Comparison of ENCODE assay signal across 28 mouse cellular contexts in genomic region chr4:100253401-100253800, GRCm38 (mm10).
A peak's percentile ranks its signal among the peaks of the same experiment; 100 is the strongest.
DNase-seq lines count a peak whose midpoint lies in the region; ATAC-seq lines count a peak whose summit lies in the region.
"Had no signal": no experiment of that assay in that cellular context is flagged by ENCODE, and none has a peak within 500 bp of the region (broad histone marks: within the 10 kb centered on the region; RNA-seq: fewer than 3 reads in every experiment).

No protein-coding gene starts in this region.

- H3K27ac ChIP-seq in forebrain, embryonic 11.5 days (ENCODE audit: low read depth, low read length), result no peak overlapping the region
- H3K27ac ChIP-seq in forebrain, embryonic 12.5 days, result no peak overlapping the region
- H3K27ac ChIP-seq in kidney, embryonic 16.5 days (ENCODE audit: low read length), result no peak overlapping the region
- H3K27ac ChIP-seq: gastrocnemius, adult 2 months; heart, embryonic 15.5 days; hindbrain, embryonic 12.5 days; hindbrain, embryonic 15.5 days; intestine, embryonic 15.5 days had no signal

- no peak overlapping the region for H3K4me2 ChIP-seq in forebrain, embryonic 11.5 days (ENCODE audit: low read depth, low read length, severe bottlenecking)
- no peak overlapping the region for H3K4me2 ChIP-seq in forebrain, embryonic 12.5 days
- H3K4me2 ChIP-seq in kidney, embryonic 16.5 days (replicated peaks; ENCODE audit: low read depth, low read length), result no peak overlapping the region
- H3K4me2 ChIP-seq: heart, embryonic 12.5 days; heart, embryonic 15.5 days; hindbrain, embryonic 12.5 days; hindbrain, embryonic 15.5 days; intestine, embryonic 15.5 days had no signal

- no peak overlapping the region for H3K4me3 ChIP-seq in forebrain, embryonic 11.5 days (ENCODE audit: low read depth, low read length)
- H3K4me3 ChIP-seq in forebrain, embryonic 12.5 days (replicated peaks), result no peak overlapping the region
- H3K4me3 ChIP-seq in kidney, embryonic 16.5 days (ENCODE audit: low read length), result no peak overlapping the region
- H3K4me3 ChIP-seq: gastrocnemius, adult 2 months; heart, embryonic 12.5 days; heart, embryonic 15.5 days; hindbrain, embryonic 12.5 days; hindbrain, embryonic 15.5 days; intestine, embryonic 15.5 days had no signal

- H3K27me3 ChIP-seq in forebrain, embryonic 11.5 days (ENCODE audit: control insufficient read depth, insufficient read depth, low read length), result no peaks in the 10 kb centered on the region
- H3K27me3 ChIP-seq in forebrain, embryonic 12.5 days, result no peaks in the 10 kb centered on the region
- no peaks in the 10 kb centered on the region for H3K27me3 ChIP-seq in kidney, embryonic 16.5 days (ENCODE audit: insufficient read depth, low read length)
- H3K27me3 ChIP-seq: CH12.LX; heart, embryonic 15.5 days; hindbrain, embryonic 15.5 days; intestine, embryonic 15.5 days; Patski had no signal

- no peak overlapping the region for H3K9ac ChIP-seq in forebrain, embryonic 11.5 days (ENCODE audit: low read length)
- no peak overlapping the region for H3K9ac ChIP-seq in forebrain, embryonic 12.5 days
- H3K9ac ChIP-seq in kidney, embryonic 16.5 days (replicated peaks; ENCODE audit: low read length), result 0 out of 2 replicates have a peak overlapping the region, but pooled peaks have one; percentile 22
- H3K9ac ChIP-seq: forebrain, postnatal 0 days; heart, embryonic 12.5 days; heart, embryonic 15.5 days; hindbrain, embryonic 12.5 days; hindbrain, embryonic 15.5 days; intestine, embryonic 15.5 days had no signal

- ATAC-seq in forebrain, embryonic 11.5 days (replicated peaks; ENCODE audit: low FRiP score), result no peak
- ATAC-seq in forebrain, embryonic 12.5 days (ENCODE audit: low FRiP score), result no peak
- no peak for ATAC-seq in kidney, embryonic 16.5 days (ENCODE audit: low FRiP score, low TSS enrichment)
- ATAC-seq: forebrain, embryonic 14.5 days; forebrain, postnatal 0 days; intestine, embryonic 15.5 days; Patski had no signal

- H3K9me3 ChIP-seq in forebrain, embryonic 11.5 days (ENCODE audit: control insufficient read depth, low read length), result no peaks in the 10 kb centered on the region
- H3K9me3 ChIP-seq in forebrain, embryonic 12.5 days, result no peaks in the 10 kb centered on the region
- H3K9me3 ChIP-seq in kidney, embryonic 16.5 days (ENCODE audit: low read length), result no peaks in the 10 kb centered on the region
- H3K9me3 ChIP-seq: heart, embryonic 12.5 days; heart, embryonic 15.5 days; hindbrain, embryonic 12.5 days; hindbrain, embryonic 15.5 days; intestine, embryonic 15.5 days had no signal

- DNase-seq in forebrain, embryonic 11.5 days (ENCODE audit: low spot score), result peak; percentile 58
- no peak for DNase-seq in kidney, postnatal 25 days
- DNase-seq in embryo, embryonic 9.5 days (ENCODE audit: extremely low spot score), result peak; percentile 38
- no peak for DNase-seq in spleen, adult 12 weeks (ENCODE audit: low spot score)
- DNase-seq in right cerebral cortex, postnatal 25 days, result no peak
- DNase-seq: adrenal gland, postnatal 10 days; adrenal gland, postnatal 36 days; B cell, adult 2 months; cerebellum, adult 18-20 months; cerebellum, adult 9-10 months; forebrain, postnatal 0 days; gastrocnemius, adult 2 months; gastrocnemius, postnatal 14 days; heart, adult 18-20 months; heart, postnatal 10 days; heart, postnatal 36 days; kidney, adult 11 months had no signal

- H3K4me1 ChIP-seq in forebrain, embryonic 11.5 days (replicated peaks; ENCODE audit: control insufficient read depth, insufficient read depth, low read length), result no peaks in the 10 kb centered on the region
- no peaks in the 10 kb centered on the region for H3K4me1 ChIP-seq in forebrain, embryonic 12.5 days
- peaks cover 27% of the 10 kb centered on the region for H3K4me1 ChIP-seq in kidney, embryonic 16.5 days (ENCODE audit: insufficient read depth, low read length)
- H3K4me1 ChIP-seq: hindbrain, embryonic 15.5 days had no signal

- 75% methylated on average over 9 of the region's 9 CpGs for WGBS in forebrain, embryonic 11.5 days
- 86% methylated on average over 9 of the region's 9 CpGs for WGBS in forebrain, embryonic 12.5 days
- 85% methylated on average over 9 of the region's 9 CpGs for WGBS in kidney, embryonic 16.5 days

- no peaks in the 10 kb centered on the region for H3K36me3 ChIP-seq in forebrain, embryonic 11.5 days (ENCODE audit: control insufficient read depth, insufficient read depth, low read length)
- no peaks in the 10 kb centered on the region for H3K36me3 ChIP-seq in forebrain, embryonic 12.5 days (replicated peaks)
- no peaks in the 10 kb centered on the region for H3K36me3 ChIP-seq in kidney, embryonic 16.5 days (ENCODE audit: insufficient read depth, low read length)
- H3K36me3 ChIP-seq: G1E; heart, embryonic 12.5 days; heart, embryonic 15.5 days; hindbrain, embryonic 12.5 days; hindbrain, embryonic 15.5 days; intestine, embryonic 15.5 days had no signal

Comparison
In these comparisons a context has a peak if more than half of its experiments do, and no peak if none do; other contexts are left out.
1. DNase-seq: peak in forebrain, embryonic 11.5 days (single experiment) and embryo, embryonic 9.5 days (single experiment); none in kidney, postnatal 25 days (0 of 2), spleen, adult 12 weeks (single experiment) and right cerebral cortex, postnatal 25 days (single experiment).